Mouse (Mus musculus) ES-E14 (cell line): ENCODE data around the gene Ephb1.

Experiments used
- CHD2 ChIP-seq: IDR thresholded peaks from 2 replicates; pipeline ENCODE4 v1.6.1; 2014; ENCODE audit warnings: mild to moderate bottlenecking, low read depth, low read length, inconsistent platforms
- HCFC1 ChIP-seq: IDR thresholded peaks from 2 replicates; pipeline ENCODE4 v1.6.1; 2012; ENCODE audit warnings: low read length, inconsistent platforms, borderline replicate concordance; ENCODE audit not compliant: insufficient read depth
- MAFK ChIP-seq: IDR thresholded peaks from 2 replicates; pipeline ENCODE4 v1.6.1; 2014; ENCODE audit warnings: mild to moderate bottlenecking, low read depth, low read length, inconsistent platforms; ENCODE audit not compliant: insufficient read depth
- ZC3H11A ChIP-seq: IDR thresholded peaks from 2 replicates; pipeline ENCODE4 v1.6.1; 2012; ENCODE audit warnings: low read depth, mild to moderate bottlenecking, inconsistent platforms, low read length, borderline replicate concordance
- ZNF384 ChIP-seq: IDR thresholded peaks from 2 replicates; pipeline ENCODE4 v1.6.1; 2012; ENCODE audit warnings: low read depth, low read length, inconsistent platforms

- TF ChIP-seq CHD2, result no peak
- TF ChIP-seq ZC3H11A, result no peak
- TF ChIP-seq HCFC1, result no peak
- TF ChIP-seq ZNF384, result no peak
- no peak for TF ChIP-seq MAFK
Measured at GRCm38 (mm10) chr9:101999690-102000089, 354.8 kb downstream of the Ephb1 start.
